Mouse (Mus musculus) heart, postnatal 0 days (tissue): Measurements from ENCODE around the gene Pigr. TPM values are rescaled to one million over a fixed set of nuclear protein-coding genes. Genes with fewer than 3 reads are reported as not detected.
A peak's percentile ranks its signal among the peaks of the same experiment; 100 is the strongest.

ENCODE experiments used
- ATAC-seq: fragments of 200-750 bp; cut with Nextera tagmentation; 2 replicates; pipeline ENCODE4 v1.8.0; 2017; ENCODE audit warnings: low read depth, moderate number of reproducible peaks, moderate library complexity; ENCODE audit not compliant: insufficient read depth
- DNase-seq: peaks from one replicate; pipeline ENCODE4 v3.0.0-alpha.2; 2016; ENCODE audit warnings: low spot score
- H3K27ac ChIP-seq: fragments of 300-500 bp; sonication (generic); 2 replicates; pipeline ENCODE4 v1.5.1; 2014; ENCODE audit warnings: low read depth, mild to moderate bottlenecking
- H3K27me3 ChIP-seq: fragments of 300-500 bp; sonication (generic); 2 replicates; pipeline ENCODE4 v1.6.1; 2014; ENCODE audit warnings: low read length, mixed read lengths; ENCODE audit not compliant: control insufficient read depth, insufficient read depth
- H3K36me3 ChIP-seq: fragments of 300-500 bp; sonication (generic); replicated peaks from 2 replicates; pipeline ENCODE4 v1.6.1; 2014; ENCODE audit warnings: low read length, mixed read lengths; ENCODE audit not compliant: control insufficient read depth, insufficient read depth
- H3K4me1 ChIP-seq: fragments of 300-500 bp; sonication (generic); 2 replicates; pipeline ENCODE4 v1.6.1; 2014; ENCODE audit warnings: antibody characterized with exemption; ENCODE audit not compliant: control insufficient read depth, insufficient read depth
- H3K4me2 ChIP-seq: fragments of 300-500 bp; sonication (generic); 2 replicates; pipeline ENCODE4 v1.6.1; 2014; ENCODE audit warnings: low read depth, mild to moderate bottlenecking, low read length, moderate library complexity
- H3K4me3 ChIP-seq: fragments of 300-500 bp; sonication (generic); 2 replicates; pipeline ENCODE4 v1.5.1; 2014; ENCODE audit warnings: low read depth, low read length
- H3K9ac ChIP-seq: fragments of 300-500 bp; sonication (generic); replicated peaks from 2 replicates; pipeline ENCODE4 v1.6.1; 2014; ENCODE audit warnings: low read depth, low read length, mixed read lengths
- H3K9me3 ChIP-seq: fragments of 300-500 bp; sonication (generic); replicated peaks from 2 replicates; pipeline ENCODE4 v1.6.1; 2016; ENCODE audit warnings: low read length; ENCODE audit not compliant: control insufficient read depth
- CTCF ChIP-seq: IDR thresholded peaks from 2 replicates; pipeline ENCODE4 v1.5.1; 2016; ENCODE audit warnings: antibody characterized with exemption, control low read depth, low read depth
- EP300 ChIP-seq: IDR thresholded peaks from 2 replicates; pipeline ENCODE4 v1.6.1; 2016; ENCODE audit warnings: antibody characterized with exemption, low read depth
- WGBS: fragments of 180-500 bp; shearing (Covaris S2); extraction: QIAGEN DNeasy Blood & Tissue Kit; methylation state at CpG from one replicate; pipeline ENCODE4 v1.1.7; 2014; 5-methylcytosine and 5-hydroxymethylcytosine counted together
- polyA plus RNA-seq: library from polyadenylated mRNA; unstranded; fragments of >200 nt; fragmentation: Nextera tagmentation; extraction: Ambion mirVana; gene quantifications from 2 replicates; pipeline ENCODE4 v1.2.1, GENCODE M21; 2015
- total RNA-seq: library from RNA; depleted of rRNA; stranded (reverse); fragments of >200 nt; gene quantifications from 2 replicates; pipeline ENCODE4 v1.2.3, GENCODE M21; 2014; ENCODE audit warnings: low replicate concordance

Gene Pigr
- total and polyA plus RNA-seq, 2 experiments from 2014 or later, result 0.05 TPM; not detected in 1

DNA sequence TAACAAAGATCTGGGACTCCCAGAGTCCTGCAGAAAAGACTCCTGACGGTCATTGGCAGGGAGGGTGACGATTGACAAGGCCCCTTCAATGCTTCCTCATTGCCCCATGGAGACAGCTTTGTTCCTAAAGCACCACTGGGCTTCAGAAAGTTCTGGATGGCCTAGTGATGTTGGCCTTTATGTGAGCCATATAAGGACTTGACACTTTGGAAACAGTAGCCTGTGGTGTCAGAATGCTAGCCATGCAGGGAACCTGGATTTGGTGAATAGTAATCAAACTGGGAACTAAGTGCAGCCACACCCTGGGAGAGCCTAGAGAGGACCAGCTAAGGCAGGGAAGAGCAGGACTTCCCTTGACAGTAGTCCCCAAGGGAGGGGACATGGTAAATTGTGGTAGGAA lies 25.0 kb upstream of the Pigr start:
- Histone ChIP-seq H3K27me3 (no peaks in the 10 kb centered on the region; the same call in 1 of the 2 replicates), H3K4me3 (no peak overlapping the region), H3K4me1 (0 out of 2 replicates have a peak, but pooled peaks cover 2% of the 10 kb centered on the region), H3K4me2 (no peak overlapping the region), H3K27ac (no peak overlapping the region), H3K9me3 (no peaks in the 10 kb centered on the region), H3K9ac (no peak overlapping the region), H3K36me3 (no peaks in the 10 kb centered on the region)
- DNase-seq, result no peak
- TF ChIP-seq CTCF, result no peak
- no peak for TF ChIP-seq EP300
- no peak for ATAC-seq
- WGBS, result 64% methylated on average over 2 of the region's 2 CpGs

DNA sequence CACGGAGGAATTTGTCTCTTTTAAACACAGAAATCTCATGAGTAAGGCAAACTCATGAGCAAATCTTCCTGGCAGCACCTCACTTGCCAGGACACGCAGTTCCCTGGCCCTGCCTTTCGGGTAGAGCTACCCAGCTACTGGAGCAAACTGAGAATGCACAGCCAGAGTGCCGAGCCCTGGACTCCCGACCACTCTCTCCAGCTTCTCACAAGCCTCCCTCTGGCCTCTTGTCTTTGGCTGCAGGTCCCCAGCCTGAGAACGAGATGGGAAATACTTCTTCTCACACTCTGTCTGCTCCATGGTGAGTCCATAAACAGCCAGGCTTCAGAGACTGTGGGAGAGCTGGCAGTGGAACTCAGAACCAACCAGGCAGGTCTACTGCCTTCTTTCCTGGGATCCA lies 23.5 kb upstream of the Pigr start:
- no peak for DNase-seq
- Histone ChIP-seq H3K4me3 (no peak overlapping the region), H3K9me3 (no peaks in the 10 kb centered on the region), H3K27me3 (no peaks in the 10 kb centered on the region; the same call in 1 of the 2 replicates), H3K9ac (no peak overlapping the region), H3K27ac (no peak overlapping the region), H3K36me3 (no peaks in the 10 kb centered on the region), H3K4me1 (0 out of 2 replicates have a peak, but pooled peaks cover 2% of the 10 kb centered on the region), H3K4me2 (no peak overlapping the region)
- no peak for ATAC-seq
- TF ChIP-seq EP300 (no peak), CTCF (no peak)
- 58% methylated on average over 6 of the region's 6 CpGs for WGBS

DNA sequence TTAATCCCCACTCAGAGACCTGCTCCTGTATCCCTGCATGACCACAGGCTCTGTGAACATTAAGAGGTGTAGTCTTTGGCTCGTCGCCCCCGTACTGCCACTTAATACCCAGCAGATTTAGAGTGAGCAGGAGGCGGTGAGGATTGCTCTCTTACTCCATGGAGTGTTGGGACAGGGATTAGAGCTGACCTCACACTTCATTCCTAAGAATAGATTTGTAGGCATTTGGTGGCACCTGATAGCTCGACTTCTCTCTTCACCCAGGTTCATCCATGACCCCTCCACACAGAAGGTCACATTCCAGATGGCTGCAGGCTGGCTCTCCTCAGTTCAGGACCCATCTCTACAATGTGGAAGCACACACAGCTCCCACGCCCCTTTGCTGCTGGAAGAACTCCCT lies 22.2 kb upstream of the Pigr start:
- peak; percentile 82 for ATAC-seq
- WGBS, result 35% methylated on average over 6 of the region's 6 CpGs
- DNase-seq, result peak; percentile 24

DNA sequence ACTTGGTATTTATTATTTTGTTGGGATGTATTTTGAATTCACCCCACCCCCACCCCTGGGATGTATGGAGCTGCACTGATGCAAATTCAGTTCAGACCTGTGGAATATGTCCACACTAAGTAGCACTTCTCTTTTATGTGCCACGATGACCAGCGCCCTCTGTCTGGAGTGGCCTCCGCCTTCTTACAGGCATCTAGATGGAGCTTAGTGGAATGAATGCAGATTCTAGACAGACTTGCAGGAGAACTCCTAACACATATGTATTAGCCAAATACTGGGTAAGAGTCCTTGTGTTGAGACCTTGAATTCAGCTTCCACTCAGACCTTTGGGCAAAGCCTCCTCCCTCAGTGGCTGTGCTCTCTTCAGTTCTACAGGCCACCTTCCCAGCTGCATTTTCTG lies 15.6 kb upstream of the Pigr start:
- H3K4me1 ChIP-seq, result no peaks in the 10 kb centered on the region
- no peaks in the 10 kb centered on the region for H3K9me3 ChIP-seq
- ATAC-seq, result no peak
- DNase-seq, result no peak
- no peak overlapping the region for H3K27ac ChIP-seq
- no peaks in the 10 kb centered on the region for H3K27me3 ChIP-seq
- no peaks in the 10 kb centered on the region for H3K36me3 ChIP-seq
- 78% methylated on average over 3 of the region's 3 CpGs for WGBS
- no peak overlapping the region for H3K4me2 ChIP-seq
- H3K9ac ChIP-seq, result no peak overlapping the region
- TF ChIP-seq CTCF (no peak), EP300 (no peak)
- H3K4me3 ChIP-seq, result no peak overlapping the region

More for the DNA sequence above, 22.2 kb upstream of the Pigr start:
- H3K4me2 ChIP-seq, result no peak overlapping the region
- H3K27me3 ChIP-seq, result no peaks in the 10 kb centered on the region; the same call in 1 of the 2 replicates
- no peaks in the 10 kb centered on the region for H3K9me3 ChIP-seq
- peak overlapping the region; percentile 43; the same call in 1 of the 2 replicates for H3K27ac ChIP-seq
- H3K36me3 ChIP-seq, result no peaks in the 10 kb centered on the region
- H3K4me3 ChIP-seq, result no peak overlapping the region
- H3K9ac ChIP-seq, result no peak overlapping the region
- H3K4me1 ChIP-seq, result 0 out of 2 replicates have a peak, but pooled peaks cover 2% of the 10 kb centered on the region
- TF ChIP-seq EP300, result no peak
- no peak for TF ChIP-seq CTCF

DNA sequence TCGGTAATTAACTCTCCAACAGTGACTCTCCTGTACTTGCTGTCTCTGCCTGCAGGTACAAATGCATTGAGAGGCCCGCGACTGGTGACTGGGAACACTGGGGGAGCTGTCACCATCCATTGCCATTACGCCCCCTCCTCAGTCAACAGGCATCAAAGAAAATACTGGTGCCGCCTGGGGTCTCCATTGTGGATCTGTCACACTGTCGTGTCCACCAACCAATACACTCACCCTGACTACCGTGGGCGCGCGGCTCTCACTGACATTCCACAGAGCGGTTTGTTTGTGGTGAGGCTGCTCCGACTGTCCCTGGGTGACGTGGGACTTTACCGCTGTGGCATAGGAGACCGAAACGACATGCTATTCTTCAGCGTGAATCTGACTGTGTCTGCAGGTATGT lies 15.2 kb upstream of the Pigr start:
- Histone ChIP-seq H3K27ac (no peak overlapping the region), H3K4me2 (no peak overlapping the region), H3K36me3 (no peaks in the 10 kb centered on the region), H3K4me3 (no peak overlapping the region), H3K9ac (no peak overlapping the region), H3K4me1 (no peaks in the 10 kb centered on the region), H3K9me3 (no peaks in the 10 kb centered on the region), H3K27me3 (no peaks in the 10 kb centered on the region)
- no peak for TF ChIP-seq CTCF
- TF ChIP-seq EP300, result no peak
- WGBS, result 72% methylated on average over 17 of the region's 17 CpGs
- DNase-seq (no peak), ATAC-seq (no peak)

DNA sequence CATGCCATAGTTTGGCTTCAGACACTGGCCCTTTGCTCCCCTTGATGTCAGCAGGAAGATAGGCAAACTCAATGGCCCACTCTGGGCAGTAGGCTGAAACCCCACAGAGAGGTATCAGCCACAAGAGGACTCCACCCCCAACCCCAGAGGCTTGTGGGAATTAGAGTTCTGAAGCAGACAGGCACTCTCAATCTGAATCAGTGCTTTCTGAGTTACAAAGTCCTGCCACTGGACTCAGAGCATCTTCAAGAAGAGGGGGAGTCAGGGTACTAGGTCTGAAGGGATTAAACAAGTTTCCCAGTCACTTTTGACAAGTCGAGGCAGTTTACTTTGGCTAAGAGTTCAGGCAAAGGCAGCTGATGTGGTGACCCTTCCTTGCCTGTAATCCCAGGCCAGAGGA lies 6.7 kb upstream of the Pigr start:
- Histone ChIP-seq H3K4me3 (no peak overlapping the region), H3K4me1 (no peaks in the 10 kb centered on the region), H3K4me2 (no peak overlapping the region), H3K9me3 (no peaks in the 10 kb centered on the region), H3K27me3 (no peaks in the 10 kb centered on the region), H3K27ac (no peak overlapping the region), H3K9ac (no peak overlapping the region), H3K36me3 (no peaks in the 10 kb centered on the region)
- ATAC-seq (no peak), DNase-seq (no peak)
- TF ChIP-seq EP300 (no peak), CTCF (no peak)
- 59% methylated on average over 1 of the region's 1 CpGs for WGBS
